Mouse (Mus musculus) erythroblast, embryonic 14.5 days (primary cell): ENCODE measurements around the gene Washc4.

Experiments used
- GATA1 ChIP-seq: IDR thresholded peaks from 2 replicates; pipeline ENCODE4 v1.6.1; 2012; ENCODE audit warnings: low read length, inconsistent platforms, mixed read lengths
- TAL1 ChIP-seq: IDR thresholded peaks from 3 replicates; pipeline ENCODE4 v1.6.1; 2012; ENCODE audit warnings: low read length, inconsistent platforms, mixed read lengths

- TF ChIP-seq GATA1 (no peak), TAL1 (no peak)
These were observed 90.9 kb downstream of the Washc4 start for GRCm38 (mm10) chr10:83634461-83634860.
